Mouse (Mus musculus) hindbrain, embryonic 15.5 days (tissue): Measurements from ENCODE around the gene Prrt3. TPM values are rescaled to one million over a fixed set of nuclear protein-coding genes. Genes with fewer than 3 reads are reported as not detected.
A peak's percentile ranks its signal among the peaks of the same experiment; 100 is the strongest.

Experiments used
- ATAC-seq: fragments of 200-750 bp; cut with Nextera tagmentation; 2 replicates; pipeline ENCODE4 v1.8.0; 2017; ENCODE audit warnings: low read depth, moderate number of reproducible peaks, moderate TSS enrichment; ENCODE audit not compliant: low FRiP score
- H3K27ac ChIP-seq: fragments of 300-500 bp; sonication (generic); replicated peaks from 2 replicates; pipeline ENCODE4 v1.5.1; 2015; ENCODE audit warnings: mild to moderate bottlenecking, inconsistent platforms
- H3K27me3 ChIP-seq: fragments of 300-500 bp; sonication (generic); 2 replicates; pipeline ENCODE4 v1.6.1; 2015; ENCODE audit warnings: control low read depth, inconsistent platforms
- H3K36me3 ChIP-seq: fragments of 300-500 bp; sonication (generic); 2 replicates; pipeline ENCODE4 v1.6.1; 2015; ENCODE audit warnings: control low read depth, inconsistent platforms
- H3K4me1 ChIP-seq: fragments of 300-500 bp; sonication (generic); replicated peaks from 2 replicates; pipeline ENCODE4 v1.6.1; 2015; ENCODE audit warnings: control low read depth, inconsistent platforms
- H3K4me2 ChIP-seq: fragments of 300-500 bp; sonication (generic); 2 replicates; pipeline ENCODE4 v1.6.1; 2015; ENCODE audit warnings: moderate library complexity, mild to moderate bottlenecking, inconsistent platforms
- H3K4me3 ChIP-seq: fragments of 300-500 bp; sonication (generic); 2 replicates; pipeline ENCODE4 v1.5.1; 2015; ENCODE audit warnings: mild to moderate bottlenecking, inconsistent platforms
- H3K9ac ChIP-seq: fragments of 300-500 bp; sonication (generic); 2 replicates; pipeline ENCODE4 v1.6.1; 2015; ENCODE audit warnings: inconsistent platforms
- H3K9me3 ChIP-seq: fragments of 300-500 bp; sonication (generic); 2 replicates; pipeline ENCODE4 v1.6.1; 2016; ENCODE audit warnings: control low read depth, inconsistent platforms
- WGBS: fragments of 180-500 bp; shearing (Covaris S2); methylation state at CpG from one replicate; pipeline ENCODE4 v1.1.7; 2015; 5-methylcytosine and 5-hydroxymethylcytosine counted together
- polyA plus RNA-seq: library from polyadenylated mRNA; unstranded; fragments of >200 nt; fragmentation: Nextera tagmentation; extraction: Ambion mirVana; gene quantifications from 2 replicates; pipeline ENCODE4 v1.2.1, GENCODE M21; 2015

Prrt3 gene
- polyA plus RNA-seq = 11.3 and 12.6 TPM in 2 replicates

GRCm38 (mm10) chr6:113501388-113502084 is at the start of gene Prrt3:
Gene Prrt3, minus strand, starts transcription at chr6:113501931.
- Histone ChIP-seq H3K4me2 (peak within 1 kb of the TSS; percentile 62), H3K4me1 (peaks cover 9% of the 10 kb centered on the region)
- peak; percentile 89 for ATAC-seq

GRCm38 (mm10) chr6:113543906-113544481 is 42.3 kb upstream of the Prrt3 start:
- Histone ChIP-seq H3K4me3 (no peak overlapping the region), H3K36me3 (no peaks in the 10 kb centered on the region), H3K27me3 (no peaks in the 10 kb centered on the region), H3K27ac (no peak overlapping the region), H3K4me2 (no peak overlapping the region), H3K9me3 (no peaks in the 10 kb centered on the region), H3K9ac (no peak overlapping the region), H3K4me1 (no peaks in the 10 kb centered on the region)
- no peak for ATAC-seq
- 94% methylated on average over 9 of the region's 12 CpGs for WGBS

More at GRCm38 (mm10) chr6:113501388-113502084, at the start of gene Prrt3:
- H3K36me3 ChIP-seq = no peaks in the 10 kb centered on the region
- peak within 1 kb of the TSS; percentile 75 for H3K27ac ChIP-seq
- no peaks in the 10 kb centered on the region for H3K9me3 ChIP-seq
- H3K4me3 ChIP-seq = peak within 1 kb of the TSS; percentile 53
- no peaks in the 10 kb centered on the region for H3K27me3 ChIP-seq
- WGBS = 1% methylated on average over 32 of the region's 32 CpGs
- peak within 1 kb of the TSS; percentile 68 for H3K9ac ChIP-seq

- no peak for ATAC-seq
- H3K4me3 ChIP-seq = no peak overlapping the region
- 87% methylated on average over 6 of the region's 6 CpGs for WGBS
Observed at GRCm38 (mm10) chr6:113541610-113542009, 39.9 kb upstream of the Prrt3 start.

GRCm38 (mm10) chr6:113534886-113535285 is 33.2 kb upstream of the Prrt3 start:
- no peaks in the 10 kb centered on the region for H3K9me3 ChIP-seq
- H3K36me3 ChIP-seq = no peaks in the 10 kb centered on the region
- H3K9ac ChIP-seq = no peak overlapping the region
- ATAC-seq = no peak
- no peaks in the 10 kb centered on the region for H3K27me3 ChIP-seq
- H3K27ac ChIP-seq = no peak overlapping the region
- no peak overlapping the region for H3K4me2 ChIP-seq
- no peak overlapping the region for H3K4me3 ChIP-seq
- H3K4me1 ChIP-seq = peaks cover 16% of the 10 kb centered on the region
- WGBS = 87% methylated on average over 7 of the region's 7 CpGs

More at GRCm38 (mm10) chr6:113541610-113542009, 39.9 kb upstream of the Prrt3 start:
- no peaks in the 10 kb centered on the region for H3K4me1 ChIP-seq
- H3K36me3 ChIP-seq = no peaks in the 10 kb centered on the region
- no peaks in the 10 kb centered on the region for H3K27me3 ChIP-seq
- H3K4me2 ChIP-seq = no peak overlapping the region
- no peak overlapping the region for H3K9ac ChIP-seq
- no peaks in the 10 kb centered on the region for H3K9me3 ChIP-seq
- no peak overlapping the region for H3K27ac ChIP-seq

- peaks cover 32% of the 10 kb centered on the region for H3K4me1 ChIP-seq
- peak overlapping the region; percentile 95 for H3K4me3 ChIP-seq
- H3K27me3 ChIP-seq = no peaks in the 10 kb centered on the region
- H3K4me2 ChIP-seq = peak overlapping the region; percentile 72
- 10% methylated on average over 7 of the region's 7 CpGs for WGBS
- peak overlapping the region; percentile 80; the same call in 1 of the 2 replicates for H3K27ac ChIP-seq
- H3K9ac ChIP-seq = peak overlapping the region; percentile 72; the same call in 1 of the 2 replicates
- no peak for ATAC-seq
- no peaks in the 10 kb centered on the region; the same call in 1 of the 2 replicates for H3K36me3 ChIP-seq
- H3K9me3 ChIP-seq = no peaks in the 10 kb centered on the region
Observed at GRCm38 (mm10) chr6:113531840-113532404, 30.2 kb upstream of the Prrt3 start.

- Histone ChIP-seq H3K4me2 (peak within 1 kb of the TSS; percentile 72), H3K4me1 (peaks cover 32% of the 10 kb centered on the region), H3K27me3 (no peaks in the 10 kb centered on the region), H3K9ac (peak within 1 kb of the TSS; percentile 72), H3K9me3 (no peaks in the 10 kb centered on the region), H3K36me3 (peaks cover 5% of the 10 kb centered on the region), H3K4me3 (peak within 1 kb of the TSS; percentile 95), H3K27ac (peak within 1 kb of the TSS; percentile 80)
- peak; percentile 90 for ATAC-seq
- under 1% methylated on average over 46 of the region's 47 CpGs for WGBS
Observed at GRCm38 (mm10) chr6:113530932-113531839, 29.5 kb upstream of the Prrt3 start, which contains the start of the genes Emc3 and Fancd2. Gene Emc3, minus strand, starts transcription at chr6:113531652. Gene Fancd2, plus strand, starts transcription at chr6:113531682.

- 0 out of 2 replicates have a peak, but pooled peaks cover 4% of the 10 kb centered on the region for H3K4me1 ChIP-seq
- H3K27me3 ChIP-seq = no peaks in the 10 kb centered on the region
- no peak overlapping the region for H3K4me2 ChIP-seq
- no peaks in the 10 kb centered on the region for H3K9me3 ChIP-seq
- H3K4me3 ChIP-seq = no peak overlapping the region
- no peak for ATAC-seq
- H3K36me3 ChIP-seq = peaks cover 51% of the 10 kb centered on the region
- no peak overlapping the region for H3K27ac ChIP-seq
- no peak overlapping the region for H3K9ac ChIP-seq
- WGBS = 89% methylated on average over 8 of the region's 8 CpGs
Observed at GRCm38 (mm10) chr6:113523420-113523819, 21.7 kb upstream of the Prrt3 start.

- ATAC-seq = no peak
- Histone ChIP-seq H3K4me2 (no peak overlapping the region), H3K9me3 (no peaks in the 10 kb centered on the region), H3K4me1 (no peaks in the 10 kb centered on the region), H3K27me3 (no peaks in the 10 kb centered on the region), H3K27ac (no peak overlapping the region), H3K36me3 (peaks cover 63% of the 10 kb centered on the region), H3K9ac (no peak overlapping the region), H3K4me3 (no peak overlapping the region)
- 97% methylated on average over 1 of the region's 1 CpGs for WGBS
Observed at GRCm38 (mm10) chr6:113522310-113522709, 20.6 kb upstream of the Prrt3 start.

GRCm38 (mm10) chr6:113517434-113518080 is 15.8 kb upstream of the Prrt3 start:
- Histone ChIP-seq H3K27ac (no peak overlapping the region), H3K4me3 (no peak overlapping the region), H3K9me3 (no peaks in the 10 kb centered on the region), H3K4me1 (no peaks in the 10 kb centered on the region), H3K27me3 (no peaks in the 10 kb centered on the region), H3K36me3 (peaks cover 92% of the 10 kb centered on the region), H3K9ac (no peak overlapping the region), H3K4me2 (no peak overlapping the region)
- 93% methylated on average over 8 of the region's 8 CpGs for WGBS
- ATAC-seq = no peak

- 97% methylated on average over 3 of the region's 3 CpGs for WGBS
- no peak overlapping the region for H3K9ac ChIP-seq
- ATAC-seq = no peak
- H3K4me2 ChIP-seq = no peak overlapping the region
- H3K4me1 ChIP-seq = no peaks in the 10 kb centered on the region
- H3K27ac ChIP-seq = no peak overlapping the region
- no peak overlapping the region for H3K4me3 ChIP-seq
- peaks cover 68% of the 10 kb centered on the region for H3K36me3 ChIP-seq
- H3K27me3 ChIP-seq = no peaks in the 10 kb centered on the region
- no peaks in the 10 kb centered on the region for H3K9me3 ChIP-seq
Observed at GRCm38 (mm10) chr6:113514600-113514999, 12.9 kb upstream of the Prrt3 start.

- Histone ChIP-seq H3K27ac (no peak overlapping the region), H3K27me3 (no peaks in the 10 kb centered on the region), H3K9ac (no peak overlapping the region), H3K36me3 (peaks cover 62% of the 10 kb centered on the region), H3K9me3 (no peaks in the 10 kb centered on the region), H3K4me1 (no peaks in the 10 kb centered on the region), H3K4me2 (no peak overlapping the region), H3K4me3 (no peak overlapping the region)
- WGBS = 92% methylated on average over 6 of the region's 6 CpGs
- ATAC-seq = no peak
Observed at GRCm38 (mm10) chr6:113513944-113514343, 12.2 kb upstream of the Prrt3 start.
